ENCODE assay signal across 18 mouse cellular contexts in genomic region chr5:64244745-64245144, GRCm38 (mm10).
DNase-seq lines count a peak whose midpoint lies in the region; ATAC-seq and TF ChIP-seq lines count a peak whose summit lies in the region.
"Had no signal": no experiment of that assay in that cellular context is flagged by ENCODE, and none has a peak within 500 bp of the region (broad histone marks: within the 10 kb centered on the region; RNA-seq: fewer than 3 reads in every experiment).

No protein-coding gene starts in this region.

- H3K36me3 ChIP-seq in heart, embryonic 10.5 days = no peaks in the 10 kb centered on the region
- H3K36me3 ChIP-seq in heart, postnatal 0 days (replicated peaks; ENCODE audit: control insufficient read depth, insufficient read depth, low read length) = no peaks in the 10 kb centered on the region
- H3K36me3 ChIP-seq in lung, postnatal 0 days (ENCODE audit: insufficient read depth, low read length) = no peaks in the 10 kb centered on the region
- no peaks in the 10 kb centered on the region for H3K36me3 ChIP-seq in intestine, embryonic 16.5 days (ENCODE audit: control insufficient read depth, insufficient read depth, low read length)

- H3K4me2 ChIP-seq in heart, postnatal 0 days (ENCODE audit: low read depth, low read length) = no peak overlapping the region
- no peak overlapping the region for H3K4me2 ChIP-seq in lung, postnatal 0 days (replicated peaks; ENCODE audit: low read depth, low read length)
- H3K4me2 ChIP-seq in intestine, embryonic 16.5 days (ENCODE audit: low read depth, low read length) = no peak overlapping the region
- H3K4me2 ChIP-seq: forebrain, embryonic 13.5 days; midbrain, embryonic 11.5 days had no signal

- peak; percentile 2; the same call in 1 of the 2 replicates for ATAC-seq in heart, postnatal 0 days (ENCODE audit: insufficient read depth, low read depth)
- no peak for ATAC-seq in lung, postnatal 0 days
- ATAC-seq in intestine, embryonic 16.5 days = peak; percentile 16; the same call in 1 of the 2 replicates
- ATAC-seq: activated CD4-positive, CD25-positive, alpha-beta regulatory T cell, adult 4 months; forebrain, embryonic 13.5 days had no signal

- no peak overlapping the region for H3K4me3 ChIP-seq in heart, embryonic 10.5 days
- H3K4me3 ChIP-seq in heart, postnatal 0 days (ENCODE audit: low read depth, low read length) = no peak overlapping the region
- no peak overlapping the region for H3K4me3 ChIP-seq in lung, postnatal 0 days (ENCODE audit: low read depth, low read length)
- H3K4me3 ChIP-seq in intestine, embryonic 16.5 days (ENCODE audit: low read length) = no peak overlapping the region
- H3K4me3 ChIP-seq: forebrain, embryonic 13.5 days had no signal

- peaks cover 55% of the 10 kb centered on the region for H3K4me1 ChIP-seq in heart, embryonic 10.5 days
- peaks cover 47% of the 10 kb centered on the region for H3K4me1 ChIP-seq in heart, postnatal 0 days (ENCODE audit: control insufficient read depth, insufficient read depth)
- peaks cover 16% of the 10 kb centered on the region; the same call in 1 of the 2 replicates for H3K4me1 ChIP-seq in lung, postnatal 0 days (ENCODE audit: insufficient read depth, low read depth, low read length)
- peaks cover 34% of the 10 kb centered on the region for H3K4me1 ChIP-seq in intestine, embryonic 16.5 days (ENCODE audit: control insufficient read depth, insufficient read depth, low read length)

- H3K9me3 ChIP-seq in heart, embryonic 10.5 days = no peaks in the 10 kb centered on the region
- no peaks in the 10 kb centered on the region for H3K9me3 ChIP-seq in heart, postnatal 0 days (replicated peaks; ENCODE audit: control insufficient read depth, low read length)
- no peaks in the 10 kb centered on the region for H3K9me3 ChIP-seq in lung, postnatal 0 days (ENCODE audit: low read length)
- no peaks in the 10 kb centered on the region for H3K9me3 ChIP-seq in intestine, embryonic 16.5 days (ENCODE audit: control insufficient read depth, low read length)
- H3K9me3 ChIP-seq: forebrain, embryonic 13.5 days; G1E had no signal

- DNase-seq in heart, embryonic 10.5 days (ENCODE audit: low spot score) = no peak
- DNase-seq in heart, adult 8-10 months (ENCODE audit: low spot score) = no peak
- no peak for DNase-seq in heart, postnatal 0 days (ENCODE audit: low spot score)
- no peak for DNase-seq in heart, postnatal 25 days (ENCODE audit: low spot score)
- no peak for DNase-seq in lung, postnatal 0 days (ENCODE audit: low spot score)
- DNase-seq in lung, postnatal 10 days = no peak
- DNase-seq in ovary, postnatal 36 days (ENCODE audit: low spot score) = no peak
- DNase-seq: adrenal gland, postnatal 14 days; cerebellum, adult 9-11 months; gastrocnemius, postnatal 10 days; kidney, adult 9 months; right cerebral cortex, postnatal 4 days had no signal

- peak overlapping the region; percentile 86 for H3K27ac ChIP-seq in heart, embryonic 10.5 days
- peak overlapping the region; percentile 80 for H3K27ac ChIP-seq in heart, postnatal 0 days (ENCODE audit: low read depth)
- peak overlapping the region; percentile 40; the same call in 1 of the 2 replicates for H3K27ac ChIP-seq in lung, postnatal 0 days (ENCODE audit: low read length)
- H3K27ac ChIP-seq in intestine, embryonic 16.5 days (ENCODE audit: low read length) = 0 out of 2 replicates have a peak overlapping the region, but pooled peaks have one; percentile 46
- H3K27ac ChIP-seq: forebrain, embryonic 13.5 days; liver, embryonic 14.5 days had no signal

- no peak for TF ChIP-seq EP300 in heart, postnatal 0 days (IDR thresholded peaks at IDR 0.05; ENCODE audit: low read depth)
- no peak for TF ChIP-seq EP300 in lung, postnatal 0 days (IDR thresholded peaks at IDR 0.05)

- WGBS in heart, embryonic 10.5 days = 35% methylated on average over 5 of the region's 5 CpGs
- 43% methylated on average over 5 of the region's 5 CpGs for WGBS in heart, postnatal 0 days
- WGBS in lung, postnatal 0 days = 67% methylated on average over 5 of the region's 5 CpGs
- WGBS in intestine, embryonic 16.5 days = 52% methylated on average over 5 of the region's 5 CpGs

- no peak for TF ChIP-seq CTCF in heart, postnatal 0 days (IDR thresholded peaks at IDR 0.05; ENCODE audit: low read depth)
- TF ChIP-seq CTCF in lung, postnatal 0 days (IDR thresholded peaks at IDR 0.05) = no peak

- no peaks in the 10 kb centered on the region for H3K27me3 ChIP-seq in heart, embryonic 10.5 days (ENCODE audit: insufficient read depth, poor library complexity, severe bottlenecking)
- H3K27me3 ChIP-seq in heart, postnatal 0 days (ENCODE audit: control insufficient read depth, insufficient read depth, low read length) = no peaks in the 10 kb centered on the region
- no peaks in the 10 kb centered on the region for H3K27me3 ChIP-seq in lung, postnatal 0 days (replicated peaks; ENCODE audit: insufficient read depth, low read length)
- no peaks in the 10 kb centered on the region for H3K27me3 ChIP-seq in intestine, embryonic 16.5 days (replicated peaks; ENCODE audit: control insufficient read depth, insufficient read depth, low read length)
- H3K27me3 ChIP-seq: forebrain, embryonic 13.5 days had no signal

- intact Hi-C loops in heart, postnatal 25 days (cut with DNase I) = no loop called here

- H3K9ac ChIP-seq in heart, postnatal 0 days (replicated peaks; ENCODE audit: low read depth, low read length) = no peak overlapping the region; the same call in 1 of the 2 replicates
- no peak overlapping the region for H3K9ac ChIP-seq in lung, postnatal 0 days (replicated peaks; ENCODE audit: low read depth)
- H3K9ac ChIP-seq in intestine, embryonic 16.5 days (ENCODE audit: low read depth, low read length) = no peak overlapping the region
- H3K9ac ChIP-seq: forebrain, embryonic 13.5 days; liver, embryonic 14.5 days had no signal
